Mouse (Mus musculus): ENCODE results near the gene Gm2696.

DNA sequence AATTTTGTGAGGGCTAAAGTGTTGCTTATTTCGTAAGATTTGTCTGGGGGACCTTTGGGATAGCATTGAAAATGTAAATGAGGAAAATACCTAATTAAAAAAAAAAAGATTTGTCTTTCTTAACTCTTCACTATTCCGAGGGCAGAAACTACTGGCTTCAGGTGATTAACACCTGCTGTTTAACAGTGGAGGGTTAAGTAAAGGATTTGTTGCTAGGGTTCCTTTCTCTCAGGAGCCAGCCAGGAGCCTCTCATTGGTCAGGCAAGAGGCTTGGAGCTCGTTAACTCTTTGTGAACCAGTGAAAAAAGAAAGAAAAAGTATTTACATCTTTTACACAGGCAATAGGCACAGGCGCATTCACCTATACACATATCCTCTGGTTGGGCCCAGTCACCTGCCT is 4.7 kb downstream of the Gm2696 start:
- no peak for TF ChIP-seq GATA1 (IDR thresholded peaks at IDR 0.05; ENCODE audit: low read length)
- TF ChIP-seq TAL1 (IDR thresholded peaks at IDR 0.05; ENCODE audit: low read length): no peak

Measured in erythroblast, embryonic 14.5 days (primary cell).